Mouse (Mus musculus): ENCODE data around the gene Pik3cg. TPM values are rescaled to one million over a fixed set of nuclear protein-coding genes. Genes with fewer than 3 reads are reported as not detected.
A peak's percentile ranks its signal among the peaks of the same experiment; 100 is the strongest.

The Pik3cg gene
- polyA plus RNA-seq, 1 experiment from 2014 or later, result 4.0 TPM

DNA sequence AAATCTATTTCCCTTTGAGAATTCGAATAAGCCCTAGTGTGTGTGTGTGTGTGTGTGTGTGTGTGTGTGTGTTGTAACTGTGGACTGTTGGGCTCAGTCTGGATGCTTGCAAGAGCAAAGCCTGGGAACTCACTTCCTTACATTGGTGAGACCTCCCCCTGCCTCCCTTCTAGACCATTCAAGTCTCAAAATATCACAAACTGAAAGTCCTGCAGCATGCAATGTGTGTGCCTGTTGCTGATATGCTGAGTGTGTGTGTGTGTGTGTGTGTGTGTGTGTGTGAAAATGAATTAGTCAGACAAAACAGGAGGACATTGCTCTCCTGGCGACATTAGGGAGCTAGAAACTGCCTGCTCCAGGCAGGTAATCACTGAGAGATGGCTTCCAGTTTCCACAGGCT, 492 bp upstream of the Pik3cg start:
- peak; percentile 52 for ATAC-seq (ENCODE audit: low read depth)
- Histone ChIP-seq H3K4me2 (ENCODE audit: low read depth, low read length) (peak overlapping the region; percentile 59), H3K27me3 (ENCODE audit: control insufficient read depth, insufficient read depth, low read depth, low read length) (no peaks in the 10 kb centered on the region), H3K9me3 (replicated peaks; ENCODE audit: control insufficient read depth, low read length) (no peaks in the 10 kb centered on the region), H3K9ac (ENCODE audit: low read depth, low read length) (peak overlapping the region; percentile 62), H3K27ac (ENCODE audit: low read length) (peak overlapping the region; percentile 54), H3K4me1 (ENCODE audit: control insufficient read depth, low read depth, low read length) (peaks cover 5% of the 10 kb centered on the region; the same call in 1 of the 2 replicates), H3K4me3 (ENCODE audit: low read depth, low read length) (peak overlapping the region; percentile 61), H3K36me3 (ENCODE audit: control insufficient read depth, insufficient read depth) (no peaks in the 10 kb centered on the region; the same call in 1 of the 2 replicates)
- 15% methylated on average over 2 of the region's 2 CpGs for WGBS (ENCODE audit: insufficient replicate concordance)

DNA sequence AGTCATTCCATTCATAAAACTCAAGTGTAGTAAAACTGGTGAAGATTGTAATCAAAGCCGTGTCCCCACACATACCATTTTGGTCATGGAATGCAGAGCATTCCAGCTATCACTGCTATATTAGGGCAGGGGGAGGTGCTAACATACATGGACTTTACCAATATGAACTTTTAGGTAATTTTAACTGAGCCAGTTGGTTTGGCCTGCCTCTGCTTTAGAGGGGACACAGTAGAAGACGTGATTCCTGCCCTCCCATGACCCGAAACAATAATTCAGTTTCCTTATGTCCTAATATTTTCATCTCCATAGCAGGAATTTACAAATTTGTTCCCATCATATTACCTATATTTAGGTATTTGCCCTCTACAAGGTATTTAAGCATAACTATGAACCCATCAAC, 1.3 kb downstream of the Pik3cg start:
- Histone ChIP-seq H3K4me1 (ENCODE audit: control insufficient read depth, low read depth, low read length) (peaks cover 5% of the 10 kb centered on the region; the same call in 1 of the 2 replicates), H3K9me3 (replicated peaks; ENCODE audit: control insufficient read depth, low read length) (no peaks in the 10 kb centered on the region), H3K27ac (ENCODE audit: low read length) (no peak overlapping the region), H3K36me3 (ENCODE audit: control insufficient read depth, insufficient read depth) (no peaks in the 10 kb centered on the region; the same call in 1 of the 2 replicates), H3K27me3 (ENCODE audit: control insufficient read depth, insufficient read depth, low read depth, low read length) (no peaks in the 10 kb centered on the region), H3K9ac (ENCODE audit: low read depth, low read length) (no peak overlapping the region), H3K4me3 (ENCODE audit: low read depth, low read length) (peak overlapping the region; percentile 19; the same call in 1 of the 2 replicates), H3K4me2 (ENCODE audit: low read depth, low read length) (peak overlapping the region; percentile 26)
- ATAC-seq (ENCODE audit: low read depth), result no peak
- WGBS (ENCODE audit: insufficient replicate concordance), result 41% methylated on average over 3 of the region's 3 CpGs

DNA sequence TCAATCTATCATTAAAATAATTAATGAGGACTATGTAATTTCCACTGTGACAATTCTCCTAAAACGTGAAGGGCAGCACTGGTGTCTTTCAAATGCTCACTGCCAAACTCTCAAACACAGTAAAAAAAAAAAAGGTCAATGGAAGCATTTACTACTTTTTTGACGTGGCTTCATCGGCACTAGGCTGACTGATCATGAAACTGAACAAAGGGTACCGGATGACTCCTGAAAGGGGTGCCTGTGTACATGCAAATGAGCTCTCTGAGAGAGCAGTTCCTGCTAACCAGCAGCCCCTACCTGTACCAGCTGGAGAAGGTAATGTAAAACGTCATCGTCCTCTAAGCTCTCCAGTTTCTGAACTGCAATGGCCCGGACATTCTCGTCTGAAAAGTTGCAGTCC, 4.8 kb downstream of the Pik3cg start:
- H3K4me1 ChIP-seq (ENCODE audit: control insufficient read depth, low read depth, low read length), result peaks cover 4% of the 10 kb centered on the region; the same call in 1 of the 2 replicates
- no peaks in the 10 kb centered on the region for H3K27me3 ChIP-seq (ENCODE audit: control insufficient read depth, insufficient read depth, low read depth, low read length)
- H3K9me3 ChIP-seq (replicated peaks; ENCODE audit: control insufficient read depth, low read length), result no peaks in the 10 kb centered on the region
- no peak overlapping the region for H3K4me3 ChIP-seq (ENCODE audit: low read depth, low read length)
- no peak overlapping the region for H3K9ac ChIP-seq (ENCODE audit: low read depth, low read length)
- WGBS (ENCODE audit: insufficient replicate concordance), result 75% methylated on average over 8 of the region's 8 CpGs
- no peak overlapping the region for H3K27ac ChIP-seq (ENCODE audit: low read length)
- no peaks in the 10 kb centered on the region; the same call in 1 of the 2 replicates for H3K36me3 ChIP-seq (ENCODE audit: control insufficient read depth, insufficient read depth)
- ATAC-seq (ENCODE audit: low read depth), result no peak
- H3K4me2 ChIP-seq (ENCODE audit: low read depth, low read length), result no peak overlapping the region

DNA sequence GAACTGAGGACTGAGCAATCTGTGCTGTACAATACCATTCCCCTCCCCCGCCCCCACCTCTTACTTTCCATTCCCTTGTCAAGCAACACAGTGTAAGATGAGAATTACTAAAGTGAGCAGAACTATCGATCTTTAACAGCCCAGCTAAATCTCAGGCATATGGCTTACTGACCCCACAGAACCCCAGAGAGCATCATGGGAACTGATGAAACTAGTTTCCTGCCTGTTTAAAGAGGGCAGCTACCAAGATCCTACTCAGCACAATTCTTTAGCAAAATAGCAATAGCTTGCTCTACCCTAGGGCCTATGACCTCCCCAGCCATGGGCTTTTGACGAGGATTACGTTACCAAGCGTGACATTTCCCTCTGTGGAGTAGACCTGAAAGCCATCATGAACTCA, 5.9 kb downstream of the Pik3cg start:
- no peak overlapping the region for H3K27ac ChIP-seq (ENCODE audit: low read length)
- no peaks in the 10 kb centered on the region for H3K27me3 ChIP-seq (ENCODE audit: control insufficient read depth, insufficient read depth, low read depth, low read length)
- H3K36me3 ChIP-seq (ENCODE audit: control insufficient read depth, insufficient read depth), result no peaks in the 10 kb centered on the region; the same call in 1 of the 2 replicates
- no peak overlapping the region for H3K4me2 ChIP-seq (ENCODE audit: low read depth, low read length)
- ATAC-seq (ENCODE audit: low read depth), result no peak
- peaks cover 3% of the 10 kb centered on the region; the same call in 1 of the 2 replicates for H3K4me1 ChIP-seq (ENCODE audit: control insufficient read depth, low read depth, low read length)
- H3K9ac ChIP-seq (ENCODE audit: low read depth, low read length), result no peak overlapping the region
- 75% methylated on average over 5 of the region's 5 CpGs for WGBS (ENCODE audit: insufficient replicate concordance)
- H3K9me3 ChIP-seq (replicated peaks; ENCODE audit: control insufficient read depth, low read length), result no peaks in the 10 kb centered on the region
- no peak overlapping the region for H3K4me3 ChIP-seq (ENCODE audit: low read depth, low read length)

DNA sequence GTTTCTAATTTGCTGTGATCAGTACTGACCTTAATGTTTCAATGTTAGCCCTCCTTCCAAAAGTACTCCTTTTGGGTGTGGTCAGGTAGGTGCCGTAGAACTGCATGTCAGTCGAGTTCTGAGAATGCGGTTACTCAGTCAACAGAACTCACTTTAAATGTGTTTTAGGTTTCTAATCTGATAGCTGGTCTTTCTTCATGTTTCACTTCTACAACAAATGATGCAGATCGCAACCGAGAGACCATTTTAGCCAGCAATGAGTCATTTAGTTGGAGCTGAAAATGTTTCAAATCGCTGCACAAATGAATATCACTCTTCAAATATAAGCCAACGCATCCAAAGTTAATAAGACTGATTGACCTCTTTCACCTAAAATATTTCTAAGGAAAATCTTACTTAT, 6.5 kb downstream of the Pik3cg start:
- 81% methylated on average over 7 of the region's 7 CpGs for WGBS (ENCODE audit: insufficient replicate concordance)
- Histone ChIP-seq H3K4me2 (ENCODE audit: low read depth, low read length) (no peak overlapping the region), H3K9me3 (replicated peaks; ENCODE audit: control insufficient read depth, low read length) (no peaks in the 10 kb centered on the region), H3K36me3 (ENCODE audit: control insufficient read depth, insufficient read depth) (no peaks in the 10 kb centered on the region; the same call in 1 of the 2 replicates), H3K27me3 (ENCODE audit: control insufficient read depth, insufficient read depth, low read depth, low read length) (no peaks in the 10 kb centered on the region), H3K27ac (ENCODE audit: low read length) (no peak overlapping the region), H3K4me1 (ENCODE audit: control insufficient read depth, low read depth, low read length) (peaks cover 3% of the 10 kb centered on the region; the same call in 1 of the 2 replicates), H3K4me3 (ENCODE audit: low read depth, low read length) (no peak overlapping the region), H3K9ac (ENCODE audit: low read depth, low read length) (no peak overlapping the region)
- no peak for ATAC-seq (ENCODE audit: low read depth)

DNA sequence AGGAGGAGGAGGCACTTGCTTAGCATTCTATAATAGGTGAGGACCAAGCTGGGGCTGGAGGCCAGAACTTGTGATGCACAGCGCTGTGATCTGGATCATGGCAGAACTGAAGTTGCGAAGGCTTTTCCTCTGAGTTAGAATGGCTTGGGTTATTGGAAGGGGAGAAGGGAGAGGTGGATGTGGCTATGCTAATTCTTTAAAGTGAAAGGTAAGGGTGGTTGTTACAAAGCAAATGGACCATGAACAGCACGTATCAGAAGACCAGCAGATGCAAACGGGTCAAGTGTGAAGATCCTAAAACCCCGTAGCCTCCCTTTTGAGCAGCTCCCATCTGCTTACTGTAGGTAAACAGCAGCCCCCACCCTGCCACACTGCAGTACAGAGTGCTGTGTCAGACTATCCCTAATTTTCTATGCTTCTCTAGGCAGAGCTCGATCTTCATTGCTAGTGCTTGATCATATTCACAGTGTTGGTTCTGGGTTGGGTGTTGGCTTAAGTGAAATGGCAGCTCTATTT, 7.3 kb downstream of the Pik3cg start:
- Histone ChIP-seq H3K4me3 (ENCODE audit: low read depth, low read length) (no peak overlapping the region), H3K27ac (ENCODE audit: low read length) (no peak overlapping the region), H3K4me2 (ENCODE audit: low read depth, low read length) (no peak overlapping the region), H3K9ac (ENCODE audit: low read depth, low read length) (no peak overlapping the region), H3K4me1 (ENCODE audit: control insufficient read depth, low read depth, low read length) (no peaks in the 10 kb centered on the region), H3K9me3 (replicated peaks; ENCODE audit: control insufficient read depth, low read length) (no peaks in the 10 kb centered on the region), H3K36me3 (ENCODE audit: control insufficient read depth, insufficient read depth) (no peaks in the 10 kb centered on the region; the same call in 1 of the 2 replicates), H3K27me3 (ENCODE audit: control insufficient read depth, insufficient read depth, low read depth, low read length) (no peaks in the 10 kb centered on the region)
- WGBS (ENCODE audit: insufficient replicate concordance), result 80% methylated on average over 6 of the region's 6 CpGs
- ATAC-seq (ENCODE audit: low read depth), result no peak

DNA sequence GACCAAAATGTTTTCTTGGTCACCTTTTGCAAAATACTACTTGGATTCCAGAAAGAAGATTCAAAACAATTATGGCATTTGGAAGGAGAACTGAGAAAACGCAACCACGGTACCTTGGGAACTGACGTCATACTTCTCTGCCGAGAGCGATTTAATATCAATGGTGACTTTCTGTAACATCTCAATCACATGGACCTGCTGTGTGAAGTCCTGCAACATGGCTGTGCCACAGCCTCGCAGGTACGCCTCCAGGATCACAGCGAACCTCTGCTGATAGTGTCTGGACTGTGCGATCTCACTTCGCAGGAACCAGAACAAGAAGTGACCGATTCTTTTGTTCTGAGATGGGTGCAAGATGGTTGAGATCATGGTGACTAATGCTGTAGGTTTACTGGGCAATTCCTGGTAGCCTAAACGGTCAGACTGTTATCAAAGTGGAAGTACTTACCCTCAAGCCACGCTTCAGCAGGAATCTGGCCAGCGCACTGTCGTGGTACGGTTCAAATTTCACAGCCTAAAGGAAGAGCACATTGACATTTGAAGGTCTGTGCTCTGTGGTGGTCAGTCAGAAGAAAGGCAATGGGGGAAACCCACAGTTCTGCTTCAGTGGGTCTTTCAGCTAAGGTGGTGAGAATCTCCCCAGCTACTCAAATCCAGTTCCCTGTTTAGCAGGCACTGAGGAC, 7.9 kb downstream of the Pik3cg start:
- Histone ChIP-seq H3K27ac (ENCODE audit: low read length) (no peak overlapping the region), H3K4me1 (ENCODE audit: control insufficient read depth, low read depth, low read length) (no peaks in the 10 kb centered on the region), H3K27me3 (ENCODE audit: control insufficient read depth, insufficient read depth, low read depth, low read length) (no peaks in the 10 kb centered on the region), H3K4me3 (ENCODE audit: low read depth, low read length) (no peak overlapping the region), H3K36me3 (ENCODE audit: control insufficient read depth, insufficient read depth) (no peaks in the 10 kb centered on the region; the same call in 1 of the 2 replicates), H3K4me2 (ENCODE audit: low read depth, low read length) (no peak overlapping the region), H3K9ac (ENCODE audit: low read depth, low read length) (no peak overlapping the region), H3K9me3 (replicated peaks; ENCODE audit: control insufficient read depth, low read length) (no peaks in the 10 kb centered on the region)
- no peak for ATAC-seq (ENCODE audit: low read depth)
- 69% methylated on average over 16 of the region's 16 CpGs for WGBS (ENCODE audit: insufficient replicate concordance)

DNA sequence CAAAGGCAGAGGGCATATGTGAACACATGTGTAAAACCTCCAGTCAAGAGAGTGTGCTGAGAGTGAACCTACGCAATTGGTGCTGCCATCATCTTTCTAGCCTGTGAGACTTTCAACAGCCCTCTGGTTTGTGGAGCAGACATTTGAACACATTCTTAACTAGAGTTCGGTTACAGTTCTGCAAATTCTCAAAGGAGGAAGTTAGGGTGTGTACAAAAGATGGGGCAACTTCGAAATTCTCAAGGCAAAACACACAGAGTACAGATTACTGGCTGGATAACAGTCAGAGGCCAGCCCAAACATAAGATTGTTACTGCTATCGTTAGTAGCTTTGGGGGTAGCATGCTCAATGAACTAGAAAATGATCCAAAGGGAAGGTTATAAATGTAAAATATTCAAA, 9.0 kb downstream of the Pik3cg start:
- no peak overlapping the region for H3K27ac ChIP-seq (ENCODE audit: low read length)
- no peak overlapping the region for H3K4me3 ChIP-seq (ENCODE audit: low read depth, low read length)
- no peak overlapping the region for H3K4me2 ChIP-seq (ENCODE audit: low read depth, low read length)
- no peaks in the 10 kb centered on the region for H3K9me3 ChIP-seq (replicated peaks; ENCODE audit: control insufficient read depth, low read length)
- WGBS (ENCODE audit: insufficient replicate concordance), result 39% methylated on average over 4 of the region's 4 CpGs
- H3K9ac ChIP-seq (ENCODE audit: low read depth, low read length), result no peak overlapping the region
- no peaks in the 10 kb centered on the region for H3K27me3 ChIP-seq (ENCODE audit: control insufficient read depth, insufficient read depth, low read depth, low read length)
- H3K4me1 ChIP-seq (ENCODE audit: control insufficient read depth, low read depth, low read length), result no peaks in the 10 kb centered on the region
- H3K36me3 ChIP-seq (ENCODE audit: control insufficient read depth, insufficient read depth), result no peaks in the 10 kb centered on the region
- ATAC-seq (ENCODE audit: low read depth), result no peak

DNA sequence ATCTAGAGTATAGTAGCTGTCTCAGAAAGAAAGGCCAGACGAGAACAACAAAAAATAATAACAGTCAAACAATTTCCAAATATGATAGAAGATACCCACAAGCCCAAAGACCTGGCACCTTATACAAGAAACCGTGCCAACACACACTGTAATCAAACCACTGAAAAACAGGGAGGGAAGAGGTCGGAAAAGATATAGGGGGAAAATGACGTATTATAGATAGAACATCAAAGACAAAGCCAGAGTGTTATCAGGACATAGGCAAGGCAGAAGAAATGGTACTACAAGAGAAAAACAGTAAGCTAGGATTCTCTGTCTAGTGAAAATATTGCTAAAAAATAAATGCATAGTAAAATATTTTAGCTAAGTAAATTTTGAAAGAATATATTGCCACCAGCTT, 10.4 kb downstream of the Pik3cg start:
- no peak overlapping the region for H3K4me2 ChIP-seq (ENCODE audit: low read depth, low read length)
- H3K4me1 ChIP-seq (ENCODE audit: control insufficient read depth, low read depth, low read length), result no peaks in the 10 kb centered on the region
- H3K27me3 ChIP-seq (ENCODE audit: control insufficient read depth, insufficient read depth, low read depth, low read length), result no peaks in the 10 kb centered on the region
- 58% methylated on average over 4 of the region's 4 CpGs for WGBS (ENCODE audit: insufficient replicate concordance)
- H3K9ac ChIP-seq (ENCODE audit: low read depth, low read length), result no peak overlapping the region
- no peak overlapping the region for H3K4me3 ChIP-seq (ENCODE audit: low read depth, low read length)
- H3K27ac ChIP-seq (ENCODE audit: low read length), result no peak overlapping the region
- ATAC-seq (ENCODE audit: low read depth), result no peak
- H3K36me3 ChIP-seq (ENCODE audit: control insufficient read depth, insufficient read depth), result no peaks in the 10 kb centered on the region
- no peaks in the 10 kb centered on the region for H3K9me3 ChIP-seq (replicated peaks; ENCODE audit: control insufficient read depth, low read length)

All from liver, embryonic 16.5 days (tissue).